Mouse (Mus musculus) forebrain, embryonic 11.5 days (tissue): ENCODE measurements around the gene Hist1h2bh. TPM values are rescaled to one million over a fixed set of nuclear protein-coding genes. Genes with fewer than 3 reads are reported as not detected.
"Not testable (repeated sequence)": the region's sequence is repeated elsewhere in the genome, so short reads cannot be mapped to it uniquely, and the experiment has no call there.

ENCODE experiments used
- ATAC-seq: fragments of 200-750 bp; cut with Nextera tagmentation; replicated peaks from 2 replicates; pipeline ENCODE4 v1.8.0; 2017; ENCODE audit warnings: moderate TSS enrichment; ENCODE audit not compliant: low FRiP score
- DNase-seq: peaks from one replicate; pipeline ENCODE4 v3.0.0-alpha.2; 2017; ENCODE audit warnings: low spot score
- H3K27ac ChIP-seq: fragments of 300-500 bp; sonication (generic); 2 replicates; pipeline ENCODE4 v1.5.1; 2014; ENCODE audit warnings: low read depth, low read length
- H3K27me3 ChIP-seq: fragments of 300-500 bp; sonication (generic); 2 replicates; pipeline ENCODE4 v1.6.1; 2014; ENCODE audit warnings: mild to moderate bottlenecking, low read length, mixed read lengths; ENCODE audit not compliant: control insufficient read depth, insufficient read depth
- H3K36me3 ChIP-seq: fragments of 300-500 bp; sonication (generic); 2 replicates; pipeline ENCODE4 v1.6.1; 2014; ENCODE audit warnings: mild to moderate bottlenecking, low read length, moderate library complexity, mixed read lengths; ENCODE audit not compliant: control insufficient read depth, insufficient read depth
- H3K4me1 ChIP-seq: fragments of 300-500 bp; sonication (generic); replicated peaks from 2 replicates; pipeline ENCODE4 v1.6.1; 2014; ENCODE audit warnings: low read length, mixed read lengths; ENCODE audit not compliant: control insufficient read depth, insufficient read depth
- H3K4me2 ChIP-seq: fragments of 300-500 bp; sonication (generic); 2 replicates; pipeline ENCODE4 v1.6.1; 2014; ENCODE audit warnings: low read depth, mild to moderate bottlenecking, low read length, moderate library complexity, mixed read lengths; ENCODE audit not compliant: severe bottlenecking
- H3K4me3 ChIP-seq: fragments of 300-500 bp; sonication (generic); 2 replicates; pipeline ENCODE4 v1.5.1; 2014; ENCODE audit warnings: low read depth, low read length
- H3K9ac ChIP-seq: fragments of 300-500 bp; sonication (generic); 2 replicates; pipeline ENCODE4 v1.6.1; 2014; ENCODE audit warnings: low read length
- H3K9me3 ChIP-seq: fragments of 300-500 bp; sonication (generic); 2 replicates; pipeline ENCODE4 v1.6.1; 2016; ENCODE audit warnings: low read length, mixed read lengths; ENCODE audit not compliant: control insufficient read depth
- WGBS: fragments of 180-500 bp; shearing (Covaris S2); extraction: QIAGEN DNeasy Blood & Tissue Kit; methylation state at CpG from one replicate; pipeline ENCODE4 v1.1.7; 2014; 5-methylcytosine and 5-hydroxymethylcytosine counted together
- polyA plus RNA-seq: library from polyadenylated mRNA; unstranded; fragments of >200 nt; fragmentation: Nextera tagmentation; extraction: Ambion mirVana; gene quantifications from 2 replicates; pipeline ENCODE4 v1.2.1, GENCODE M21; 2014

Hist1h2bh gene
- polyA plus RNA-seq, 1 experiment from 2014 or later = 1.2 TPM

DNA sequence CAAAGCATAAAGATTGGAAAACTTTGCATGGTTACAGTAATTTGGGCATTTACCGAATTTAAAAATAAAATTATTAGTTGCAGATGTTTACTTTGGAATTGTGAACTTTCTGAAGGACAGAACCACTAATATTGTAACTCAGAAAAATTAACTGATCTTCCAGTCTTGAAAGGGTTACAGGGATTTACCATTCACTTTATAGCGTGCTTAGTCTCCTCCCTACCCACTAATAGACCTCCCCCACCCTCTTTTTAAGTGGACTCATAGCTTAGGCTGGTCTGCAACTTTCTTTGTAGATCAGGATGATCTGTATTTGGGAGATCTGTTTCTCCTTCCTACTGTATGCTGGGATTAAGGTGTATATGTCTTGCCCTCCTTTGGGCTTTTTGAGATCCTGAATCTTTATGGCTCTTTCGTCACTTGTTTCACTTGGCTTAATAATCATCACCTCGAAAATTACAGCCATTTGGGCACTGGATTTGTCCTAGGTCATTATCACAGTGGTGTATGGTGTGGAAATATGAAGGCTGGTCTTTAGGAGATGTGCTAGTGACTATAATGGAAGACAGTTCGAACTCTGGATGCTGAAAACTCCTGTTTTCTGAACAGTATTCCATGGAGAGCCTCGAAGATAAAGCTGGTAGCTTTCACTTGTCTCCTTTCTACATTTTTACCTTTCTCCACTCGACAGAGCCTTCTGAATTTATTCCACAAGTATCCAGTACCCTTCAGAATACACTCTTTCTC, 6.9 kb downstream of the Hist1h2bh start:
- DNase-seq = peak; percentile 45
- Histone ChIP-seq H3K36me3 (no peaks in the 10 kb centered on the region), H3K9me3 (no peaks in the 10 kb centered on the region), H3K27me3 (no peaks in the 10 kb centered on the region), H3K27ac (peak overlapping the region; percentile 99), H3K4me1 (peaks cover 3% of the 10 kb centered on the region), H3K4me2 (peak overlapping the region; percentile 76), H3K9ac (peak overlapping the region; percentile 79), H3K4me3 (peak overlapping the region; percentile 57)
- WGBS = 25% methylated on average over 7 of the region's 7 CpGs
- ATAC-seq = no peak

DNA sequence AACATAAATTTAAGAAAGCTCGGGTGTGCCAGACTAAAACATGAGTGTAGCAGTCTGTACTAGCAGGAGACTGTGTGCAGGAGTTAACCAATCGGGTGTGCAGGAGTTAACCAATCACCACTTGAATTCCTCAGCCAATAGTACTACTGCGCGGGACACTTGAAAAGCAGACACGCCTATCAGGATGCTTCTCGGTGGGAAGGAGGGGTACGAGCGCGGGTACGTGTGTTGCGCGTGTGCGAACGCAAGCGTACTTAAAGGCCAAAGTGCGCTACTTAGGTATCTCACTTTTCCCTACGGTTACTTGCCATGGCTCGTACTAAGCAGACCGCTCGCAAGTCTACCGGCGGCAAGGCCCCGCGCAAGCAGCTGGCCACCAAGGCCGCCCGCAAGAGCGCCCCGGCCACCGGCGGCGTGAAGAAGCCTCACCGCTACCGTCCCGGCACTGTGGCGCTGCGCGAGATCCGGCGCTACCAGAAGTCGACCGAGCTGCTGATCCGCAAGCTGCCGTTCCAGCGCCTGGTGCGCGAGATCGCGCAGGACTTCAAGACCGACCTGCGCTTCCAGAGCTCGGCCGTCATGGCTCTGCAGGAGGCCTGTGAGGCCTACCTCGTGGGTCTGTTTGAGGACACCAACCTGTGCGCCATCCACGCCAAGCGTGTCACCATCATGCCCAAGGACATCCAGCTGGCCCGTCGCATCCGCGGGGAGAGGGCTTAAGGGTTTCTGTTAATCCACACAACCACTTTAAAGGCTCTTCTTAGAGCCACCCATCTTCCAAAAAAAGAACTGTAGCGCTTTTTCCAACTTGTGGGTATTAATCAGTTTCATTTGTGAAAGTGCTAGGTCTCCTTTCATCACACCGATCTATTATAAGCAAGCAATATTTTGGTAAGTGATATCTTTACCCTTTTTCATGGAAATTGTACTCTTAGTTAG, 7.8 kb downstream of the Hist1h2bh start, which contains the start of gene Hist1h3g:
Gene Hist1h3g, plus strand, starts transcription at position 286 of the 939 bp plus-strand sequence.
- H3K36me3 ChIP-seq, H3K9me3 ChIP-seq, H3K27me3 ChIP-seq, H3K4me1 ChIP-seq: not testable (repeated sequence)
- H3K9ac ChIP-seq = peak within 1 kb of the TSS; percentile 96
- WGBS = 1% methylated on average over 36 of the region's 62 CpGs
- DNase-seq = peak; percentile 94
- ATAC-seq = peak; percentile 89
- peak within 1 kb of the TSS; percentile 76 for H3K4me2 ChIP-seq
- H3K4me3 ChIP-seq = peak within 1 kb of the TSS; percentile 57
- H3K27ac ChIP-seq = peak within 1 kb of the TSS; percentile 99

DNA sequence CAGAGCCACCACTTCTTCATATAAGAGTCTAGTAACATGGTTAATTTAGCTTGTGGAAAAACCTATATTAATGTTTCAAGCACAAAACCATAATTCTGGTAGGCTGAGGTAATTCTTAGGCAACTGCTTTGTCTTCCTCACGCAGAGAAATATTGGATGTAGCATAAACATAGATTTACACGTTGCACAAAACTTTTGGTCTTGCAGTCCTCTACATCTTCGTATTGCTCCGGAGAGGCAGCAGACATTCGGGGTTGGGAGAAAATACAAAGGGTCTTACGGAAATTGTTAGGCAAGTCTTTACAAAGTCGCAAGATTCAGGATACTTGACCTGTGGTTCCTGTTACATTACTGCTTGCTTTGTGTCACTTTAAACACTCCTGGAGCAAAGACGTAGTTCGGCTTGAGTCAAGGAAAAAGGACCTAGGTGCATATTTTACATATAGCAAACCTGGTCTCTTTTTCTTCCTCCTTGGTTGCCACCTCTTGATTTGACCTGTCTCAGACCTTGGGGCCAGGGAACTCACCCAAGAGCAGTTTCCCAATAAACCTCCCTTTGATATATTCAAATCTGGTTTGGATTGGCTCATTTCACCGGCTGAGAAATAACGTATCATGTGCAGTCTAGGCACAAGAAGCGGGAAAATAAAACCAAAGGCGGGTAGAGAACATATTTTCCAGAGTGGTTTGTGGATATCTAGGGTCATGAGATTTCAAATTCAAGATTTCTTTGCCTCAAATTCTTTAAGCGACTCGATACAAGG, 8.6 kb downstream of the Hist1h2bh start:
- peak; percentile 6; the same call in 1 of the 2 replicates for ATAC-seq
- DNase-seq = no peak
- WGBS = under 1% methylated on average over 15 of the region's 15 CpGs
- Histone ChIP-seq H3K4me2 (peak overlapping the region; percentile 76), H3K9me3 (no peaks in the 10 kb centered on the region), H3K27ac (peak overlapping the region; percentile 99), H3K4me1 (peaks cover 3% of the 10 kb centered on the region), H3K4me3 (peak overlapping the region; percentile 57), H3K27me3 (no peaks in the 10 kb centered on the region), H3K36me3 (no peaks in the 10 kb centered on the region), H3K9ac (peak overlapping the region; percentile 96)

DNA sequence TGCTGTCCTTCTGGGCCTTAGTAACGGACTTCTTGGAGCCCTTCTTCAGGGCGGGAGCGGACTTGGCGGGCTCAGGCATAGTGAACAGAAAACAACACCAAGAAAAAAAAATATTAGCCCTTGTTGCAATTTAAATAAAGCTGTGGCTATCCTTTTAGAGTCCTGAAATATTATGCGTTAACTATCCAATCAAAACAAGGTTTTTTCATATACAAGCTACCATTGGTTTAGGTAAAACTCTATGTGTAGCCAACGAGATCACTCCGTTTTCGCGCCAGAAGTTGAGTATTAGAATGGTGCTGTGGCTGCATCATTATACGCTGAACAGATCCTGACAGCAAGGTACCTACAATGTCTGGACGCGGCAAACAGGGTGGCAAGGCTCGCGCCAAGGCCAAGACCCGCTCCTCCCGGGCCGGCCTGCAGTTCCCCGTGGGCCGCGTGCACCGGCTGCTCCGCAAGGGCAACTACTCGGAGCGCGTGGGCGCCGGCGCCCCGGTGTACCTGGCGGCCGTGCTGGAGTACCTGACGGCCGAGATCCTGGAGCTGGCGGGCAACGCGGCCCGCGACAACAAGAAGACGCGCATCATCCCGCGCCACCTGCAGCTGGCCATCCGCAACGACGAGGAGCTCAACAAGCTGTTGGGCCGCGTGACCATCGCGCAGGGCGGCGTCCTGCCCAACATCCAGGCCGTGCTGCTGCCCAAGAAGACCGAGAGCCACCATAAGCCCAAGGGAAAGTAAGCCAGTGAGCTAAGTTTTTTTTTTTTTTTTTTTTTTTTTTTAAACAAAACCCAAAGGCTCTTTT, 9.4 kb downstream of the Hist1h2bh start, which contains the start of gene Hist1h2af:
Gene Hist1h2af, plus strand, starts transcription at position 347 of the 808 bp plus-strand sequence.
- Histone ChIP-seq H3K27ac (peak within 1 kb of the TSS; percentile 99), H3K9ac (peak within 1 kb of the TSS; percentile 96), H3K4me2 (peak within 1 kb of the TSS; percentile 76), H3K4me3 (peak within 1 kb of the TSS; percentile 57)
- under 1% methylated on average over 22 of the region's 53 CpGs for WGBS
- ATAC-seq (peak; percentile 62), DNase-seq (peak; percentile 86)
- H3K27me3 ChIP-seq, H3K9me3 ChIP-seq, H3K36me3 ChIP-seq, H3K4me1 ChIP-seq: not testable (repeated sequence)

DNA sequence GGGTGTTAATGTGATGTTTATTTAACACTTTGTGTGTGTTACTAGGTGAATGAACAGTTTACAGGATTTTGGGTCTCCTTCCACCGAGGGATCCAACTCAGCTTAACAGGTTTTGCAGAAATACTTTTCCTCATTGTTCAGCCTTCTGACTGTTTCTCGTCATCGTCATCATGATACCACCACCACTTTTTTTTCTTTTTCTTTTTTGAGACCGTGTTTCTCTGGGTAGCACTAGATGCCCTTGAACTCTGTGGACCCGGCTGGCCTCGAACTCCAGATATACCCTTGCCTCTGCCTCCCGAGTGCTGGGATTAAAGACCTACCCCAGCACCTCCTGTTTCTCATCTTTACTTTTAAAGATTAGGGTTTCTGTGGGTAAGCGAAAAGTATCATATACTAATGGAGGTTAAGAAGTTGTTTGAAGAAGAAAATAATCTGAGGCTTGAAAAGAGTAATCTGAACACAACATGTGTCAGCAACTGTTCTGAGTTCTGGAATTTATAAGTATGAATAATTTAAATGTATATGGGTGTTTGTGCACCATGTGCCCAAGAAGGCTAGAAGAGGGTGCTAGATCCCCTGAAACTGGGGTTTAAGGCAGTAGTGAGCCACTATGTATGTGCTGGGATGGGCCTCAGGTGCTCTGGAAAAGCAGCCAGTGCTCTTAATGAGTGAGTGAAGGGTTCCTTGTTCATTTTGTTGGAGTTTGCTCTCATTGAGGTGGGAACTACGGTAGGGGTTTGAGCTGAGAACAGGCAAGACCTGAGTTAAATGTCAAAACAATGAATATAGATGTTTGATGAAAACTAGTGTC, 10.7 kb downstream of the Hist1h2bh start:
- Histone ChIP-seq H3K27ac (peak overlapping the region; percentile 99), H3K36me3 (no peaks in the 10 kb centered on the region), H3K4me2 (peak overlapping the region; percentile 52), H3K9me3 (no peaks in the 10 kb centered on the region), H3K27me3 (no peaks in the 10 kb centered on the region), H3K4me3 (peak overlapping the region; percentile 57), H3K9ac (peak overlapping the region; percentile 96), H3K4me1 (peaks cover 3% of the 10 kb centered on the region)
- 19% methylated on average over 9 of the region's 9 CpGs for WGBS
- ATAC-seq (no peak), DNase-seq (no peak)

DNA sequence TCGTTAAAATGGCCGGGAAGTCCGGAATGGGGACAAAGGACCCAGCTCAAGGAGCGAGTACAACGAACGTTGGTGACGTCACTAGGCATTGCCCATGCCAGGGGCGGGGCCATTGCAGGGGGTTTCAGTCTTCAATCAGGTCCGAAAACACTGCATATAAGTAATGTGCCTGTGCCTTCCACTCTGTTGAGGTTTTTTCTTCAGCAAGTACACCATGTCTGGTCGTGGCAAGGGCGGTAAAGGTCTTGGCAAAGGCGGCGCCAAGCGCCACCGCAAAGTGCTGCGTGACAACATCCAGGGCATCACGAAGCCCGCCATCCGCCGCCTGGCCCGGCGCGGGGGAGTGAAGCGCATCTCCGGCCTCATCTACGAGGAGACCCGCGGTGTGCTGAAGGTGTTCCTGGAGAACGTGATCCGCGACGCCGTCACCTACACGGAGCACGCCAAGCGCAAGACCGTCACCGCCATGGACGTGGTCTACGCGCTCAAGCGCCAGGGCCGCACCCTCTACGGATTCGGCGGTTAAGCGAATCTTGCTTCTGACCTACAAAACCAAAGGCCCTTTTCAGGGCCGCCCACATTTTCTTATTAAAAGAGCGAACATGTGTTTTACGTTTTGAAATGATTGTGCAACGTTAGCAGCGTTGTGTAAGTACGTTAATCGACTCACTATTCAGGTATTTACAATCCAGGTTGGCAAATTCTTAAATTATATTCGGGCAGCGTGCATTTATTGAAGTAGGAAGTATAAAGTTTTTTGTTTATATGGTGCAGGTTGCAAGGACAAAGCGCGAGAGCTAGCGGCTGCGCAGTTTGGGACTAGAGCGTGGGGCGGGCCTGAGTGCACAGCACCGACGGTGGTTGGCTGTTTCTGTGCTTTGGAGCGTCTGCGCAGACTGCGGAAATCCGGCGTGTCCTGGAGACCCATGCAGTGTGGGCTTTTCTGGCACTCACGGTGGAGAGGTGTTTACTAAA, 12.0 kb downstream of the Hist1h2bh start, which contains the start of gene Hist1h4h:
Gene Hist1h4h, plus strand, starts transcription at position 150 of the 975 bp plus-strand sequence.
- H3K9ac ChIP-seq = peak within 1 kb of the TSS; percentile 96
- WGBS = under 1% methylated on average over 56 of the region's 70 CpGs
- DNase-seq = peak; percentile 98
- H3K9me3 ChIP-seq = no peaks in the 10 kb centered on the region
- peak within 1 kb of the TSS; percentile 57 for H3K4me3 ChIP-seq
- H3K4me1 ChIP-seq = peaks cover 3% of the 10 kb centered on the region; the same call in 1 of the 2 replicates
- peak; percentile 79 for ATAC-seq
- peak within 1 kb of the TSS; percentile 52 for H3K4me2 ChIP-seq
- no peaks in the 10 kb centered on the region for H3K36me3 ChIP-seq
- no peaks in the 10 kb centered on the region for H3K27me3 ChIP-seq
- peak within 1 kb of the TSS; percentile 99 for H3K27ac ChIP-seq
